Mouse (Mus musculus) skeletal muscle tissue, adult 2 months (tissue): Measurements from ENCODE around the gene Col3a1.

Experiments
- DNase-seq: peaks from one replicate; pipeline ENCODE4 v3.0.0-alpha.2; 2012; ENCODE audit warnings: low read depth, low spot score

Gene Col3a1

GRCm38 (mm10) chr1:45311388-45311787 is at the start of gene Col3a1:
Gene Col3a1 (plus strand): TSS chr1:45311538.
- DNase-seq = peak; percentile 73

- no peak for DNase-seq
These were observed 41.9 kb upstream of the Col3a1 start for GRCm38 (mm10) chr1:45269421-45269820.

GRCm38 (mm10) chr1:45276006-45276539 is 35.3 kb upstream of the Col3a1 start:
- peak; percentile 58 for DNase-seq

- DNase-seq = no peak
These were observed 23.4 kb upstream of the Col3a1 start for GRCm38 (mm10) chr1:45287954-45288353.

- DNase-seq = peak; percentile 65
These were observed 21.3 kb upstream of the Col3a1 start for GRCm38 (mm10) chr1:45290037-45290436.

GRCm38 (mm10) chr1:45299394-45300119 is 11.8 kb upstream of the Col3a1 start:
- DNase-seq = peak; percentile 74

GRCm38 (mm10) chr1:45304273-45304672 is 7.1 kb upstream of the Col3a1 start:
- peak; percentile 49 for DNase-seq

GRCm38 (mm10) chr1:45309015-45309414 is 2.3 kb upstream of the Col3a1 start:
- DNase-seq = peak; percentile 70

GRCm38 (mm10) chr1:45311962-45312361 is 624 bp downstream of the Col3a1 start:
- DNase-seq = no peak

GRCm38 (mm10) chr1:45312870-45313269 is 1.5 kb downstream of the Col3a1 start:
- DNase-seq = peak; percentile 67

GRCm38 (mm10) chr1:45313696-45314295 is 2.5 kb downstream of the Col3a1 start:
- DNase-seq = peak; percentile 62

GRCm38 (mm10) chr1:45315767-45316528 is 4.6 kb downstream of the Col3a1 start:
- DNase-seq = peak; percentile 33

GRCm38 (mm10) chr1:45318241-45318640 is 6.9 kb downstream of the Col3a1 start:
- no peak for DNase-seq

- DNase-seq = no peak
These were observed 9.5 kb downstream of the Col3a1 start for GRCm38 (mm10) chr1:45320861-45321260.

GRCm38 (mm10) chr1:45329149-45329548 is 17.8 kb downstream of the Col3a1 start:
- DNase-seq = no peak

GRCm38 (mm10) chr1:45355944-45356343 is 44.6 kb downstream of the Col3a1 start:
- peak; percentile 75 for DNase-seq

- no peak for DNase-seq
These were observed 46.7 kb downstream of the Col3a1 start for GRCm38 (mm10) chr1:45358020-45358419.

GRCm38 (mm10) chr1:45359147-45359546 is 47.8 kb downstream of the Col3a1 start:
- no peak for DNase-seq

GRCm38 (mm10) chr1:45359673-45360072 is 48.3 kb downstream of the Col3a1 start:
- no peak for DNase-seq

GRCm38 (mm10) chr1:45363274-45363673 is 51.9 kb downstream of the Col3a1 start:
- peak; percentile 45 for DNase-seq

- no peak for DNase-seq
These were observed 54.1 kb downstream of the Col3a1 start for GRCm38 (mm10) chr1:45365427-45365826.
